ENCODE assay signal across 8 mouse cellular contexts in genomic region chr2:152828532-152828931, GRCm38 (mm10). TPM values are rescaled to one million over a fixed set of nuclear protein-coding genes. Genes with fewer than 3 reads are reported as not detected.
DNase-seq lines count a peak whose midpoint lies in the region; ATAC-seq and TF ChIP-seq lines count a peak whose summit lies in the region.

No protein-coding gene starts in this region.

- H3K9ac ChIP-seq in lung, embryonic 14.5 days: peak overlapping the region; percentile 83
- H3K9ac ChIP-seq in embryonic facial prominence, embryonic 14.5 days (ENCODE audit: low read depth, low read length): peak overlapping the region; percentile 95
- H3K9ac ChIP-seq in intestine, postnatal 0 days (ENCODE audit: low read depth, low read length): peak overlapping the region; percentile 88

- H3K4me1 ChIP-seq in lung, embryonic 14.5 days (ENCODE audit: insufficient read depth): peaks cover 34% of the 10 kb centered on the region
- peaks cover 37% of the 10 kb centered on the region for H3K4me1 ChIP-seq in embryonic facial prominence, embryonic 14.5 days (ENCODE audit: control insufficient read depth, insufficient read depth, low read length)
- H3K4me1 ChIP-seq in intestine, postnatal 0 days (replicated peaks; ENCODE audit: control insufficient read depth, insufficient read depth, low read length): peaks cover 12% of the 10 kb centered on the region

- 38% methylated on average over 1 of the region's 1 CpGs for WGBS in lung, embryonic 14.5 days
- 38% methylated on average over 1 of the region's 1 CpGs for WGBS in embryonic facial prominence, embryonic 14.5 days
- WGBS in intestine, postnatal 0 days: 25% methylated on average over 1 of the region's 1 CpGs
- WGBS in macrophage (ENCODE audit: missing documents): 80% methylated on average over 1 of the region's 1 CpGs

- ATAC-seq in lung, embryonic 14.5 days (ENCODE audit: insufficient read depth): no peak
- no peak for ATAC-seq in embryonic facial prominence, embryonic 14.5 days (ENCODE audit: low read depth)
- ATAC-seq in intestine, postnatal 0 days: peak; percentile 57

- H3K79me2 ChIP-seq in macrophage (ENCODE audit: inconsistent target): peaks cover 74% of the 10 kb centered on the region

- no peak for TF ChIP-seq CTCF in lung, embryonic 14.5 days (IDR thresholded peaks at IDR 0.05; ENCODE audit: low read depth)
- TF ChIP-seq CTCF in intestine, postnatal 0 days (IDR thresholded peaks at IDR 0.05; ENCODE audit: low read depth): no peak

- peaks cover 16% of the 10 kb centered on the region; the same call in 1 of the 2 replicates for H3K36me3 ChIP-seq in lung, embryonic 14.5 days (ENCODE audit: insufficient read depth)
- peaks cover 15% of the 10 kb centered on the region; the same call in 1 of the 2 replicates for H3K36me3 ChIP-seq in embryonic facial prominence, embryonic 14.5 days (ENCODE audit: control insufficient read depth, insufficient read depth, low read length)
- 0 out of 2 replicates have a peak, but pooled peaks cover 2% of the 10 kb centered on the region for H3K36me3 ChIP-seq in intestine, postnatal 0 days (ENCODE audit: control insufficient read depth, insufficient read depth)
- no peaks in the 10 kb centered on the region; the same call in 1 of the 2 replicates for H3K36me3 ChIP-seq in macrophage (ENCODE audit: inconsistent target)

- H3K27ac ChIP-seq in lung, embryonic 14.5 days (ENCODE audit: low read depth): peak overlapping the region; percentile 61
- peak overlapping the region; percentile 36; the same call in 1 of the 2 replicates for H3K27ac ChIP-seq in embryonic facial prominence, embryonic 14.5 days (replicated peaks; ENCODE audit: low read depth, low read length)
- peak overlapping the region; percentile 98 for H3K27ac ChIP-seq in intestine, postnatal 0 days (ENCODE audit: low read depth, low read length)
- H3K27ac ChIP-seq in macrophage: peak overlapping the region; percentile 96

- DNase-seq in lung, embryonic 14.5 days: no peak
- DNase-seq in lung, postnatal 25 days (ENCODE audit: low spot score): no peak
- DNase-seq in embryonic facial prominence, embryonic 14.5 days (ENCODE audit: low spot score): no peak
- DNase-seq in layer of hippocampus, adult 9-11 months: no peak
- DNase-seq in embryo, embryonic 10 days (ENCODE audit: low spot score): no peak
- DNase-seq in left cerebral cortex, adult 8-10 months (ENCODE audit: low spot score in 2 of 2): no peak

- no peaks in the 10 kb centered on the region for H3K27me3 ChIP-seq in lung, embryonic 14.5 days (ENCODE audit: insufficient read depth, low read length)
- no peaks in the 10 kb centered on the region for H3K27me3 ChIP-seq in embryonic facial prominence, embryonic 14.5 days (replicated peaks; ENCODE audit: control insufficient read depth, insufficient read depth, low read length)
- no peaks in the 10 kb centered on the region for H3K27me3 ChIP-seq in intestine, postnatal 0 days (replicated peaks; ENCODE audit: control insufficient read depth, insufficient read depth, low read length)

- no peaks in the 10 kb centered on the region for H3K9me3 ChIP-seq in lung, embryonic 14.5 days (ENCODE audit: low read depth, low read length)
- H3K9me3 ChIP-seq in embryonic facial prominence, embryonic 14.5 days (ENCODE audit: control insufficient read depth, low read length): no peaks in the 10 kb centered on the region
- H3K9me3 ChIP-seq in intestine, postnatal 0 days (ENCODE audit: control insufficient read depth): no peaks in the 10 kb centered on the region

- peak overlapping the region; percentile 80 for H3K4me2 ChIP-seq in lung, embryonic 14.5 days
- peak overlapping the region; percentile 81 for H3K4me2 ChIP-seq in embryonic facial prominence, embryonic 14.5 days (ENCODE audit: low read depth, low read length)
- peak overlapping the region; percentile 80 for H3K4me2 ChIP-seq in intestine, postnatal 0 days (replicated peaks; ENCODE audit: low read depth)

- H3K4me3 ChIP-seq in lung, embryonic 14.5 days (ENCODE audit: low read depth, low read length): peak overlapping the region; percentile 60
- H3K4me3 ChIP-seq in embryonic facial prominence, embryonic 14.5 days (ENCODE audit: low read depth, low read length): peak overlapping the region; percentile 80
- peak overlapping the region; percentile 80 for H3K4me3 ChIP-seq in intestine, postnatal 0 days (ENCODE audit: low read depth, low read length)
- H3K4me3 ChIP-seq in macrophage (ENCODE audit: inconsistent target): peak overlapping the region; percentile 85

RNA-seq across cellular contexts. Expression of gene Bcl2l1, which starts 3.0 kb away (rescaled TPM):
- polyA plus RNA-seq in lung, embryonic 14.5 days (2014; fragmentation: Nextera tagmentation; extraction: Ambion mirVana): 102 and 103 TPM in 2 replicates
- 77.3 and 86.7 TPM in 2 replicates for polyA plus RNA-seq in embryonic facial prominence, embryonic 14.5 days (2014; fragmentation: Nextera tagmentation; extraction: Ambion mirVana)
- polyA plus RNA-seq in intestine, postnatal 0 days (2015; fragmentation: Nextera tagmentation; extraction: Ambion mirVana): 58.5 and 62.5 TPM in 2 replicates
- total RNA-seq in macrophage (2018; cell fraction: chromatin; rRNA removed): 100 to 1,000 TPM; 136 to 537 (median 201) TPM
- 100 to 1,000 TPM in 7 of 26 experiments, 10 to 100 TPM in 19; 72.0 to 192 (median 85.2) TPM for total RNA-seq in macrophage (2018; cell fraction: cytosol; rRNA removed)
- 100 to 1,000 TPM; 131 to 456 (median 217) TPM for total RNA-seq in macrophage (2018; cell fraction: nucleus; rRNA removed)
- polyA plus RNA-seq in macrophage (2018): 38.6 to 159 TPM (median 48.4 TPM) in 3 replicates
- total RNA-seq in left cerebral cortex, adult 8-10 months (2022): 100 to 1,000 TPM; 125 to 143 (median 135) TPM

RNA-seq across cellular contexts. Expression of gene Tpx2, which starts 19.2 kb away (rescaled TPM):
- polyA plus RNA-seq in lung, embryonic 14.5 days (2014; fragmentation: Nextera tagmentation; extraction: Ambion mirVana): 126 and 128 TPM in 2 replicates
- 69.3 and 87.9 TPM in 2 replicates for polyA plus RNA-seq in embryonic facial prominence, embryonic 14.5 days (2014; fragmentation: Nextera tagmentation; extraction: Ambion mirVana)
- 15.3 and 16.1 TPM in 2 replicates for polyA plus RNA-seq in intestine, postnatal 0 days (2015; fragmentation: Nextera tagmentation; extraction: Ambion mirVana)
- 10 to 100 TPM in 5 of 26 experiments, 1 to 10 TPM in 21; 2.1 to 18.9 (median 7.1) TPM for total RNA-seq in macrophage (2018; cell fraction: chromatin; rRNA removed)
- 10 to 100 TPM in 13 of 26 experiments, 1 to 10 TPM in 13; 4.3 to 30.1 (median 10.4) TPM for total RNA-seq in macrophage (2018; cell fraction: cytosol; rRNA removed)
- total RNA-seq in macrophage (2018; cell fraction: nucleus; rRNA removed): 10 to 100 TPM in 12 of 26 experiments, 1 to 10 TPM in 14; 2.6 to 18.6 (median 9.8) TPM
- 3.4 to 14.0 TPM (median 11.8 TPM) in 3 replicates for polyA plus RNA-seq in macrophage (2018)
- total RNA-seq in left cerebral cortex, adult 8-10 months (2022): 1 to 10 TPM; 1.9 to 2.9 (median 2.2) TPM

Comparison
In these comparisons a context has a peak if more than half of its experiments do, and no peak if none do; other contexts are left out.
1. H3K27ac ChIP-seq: peak in every context shown above with its lines; median percentile 98 in intestine, postnatal 0 days; 96 in macrophage; 61 in lung, embryonic 14.5 days; 36 in embryonic facial prominence, embryonic 14.5 days.